Mouse (Mus musculus): ENCODE measurements at regions not wholly inside any gene's neighbourhood (a gene's known extent, or its start where the extent isn't known, plus 50 kb on each side); places are given as distances from the start of the nearest gene placed in this dataset. TPM values are rescaled to one million over a fixed set of nuclear protein-coding genes. Genes with fewer than 3 reads are reported as not detected.

DNA sequence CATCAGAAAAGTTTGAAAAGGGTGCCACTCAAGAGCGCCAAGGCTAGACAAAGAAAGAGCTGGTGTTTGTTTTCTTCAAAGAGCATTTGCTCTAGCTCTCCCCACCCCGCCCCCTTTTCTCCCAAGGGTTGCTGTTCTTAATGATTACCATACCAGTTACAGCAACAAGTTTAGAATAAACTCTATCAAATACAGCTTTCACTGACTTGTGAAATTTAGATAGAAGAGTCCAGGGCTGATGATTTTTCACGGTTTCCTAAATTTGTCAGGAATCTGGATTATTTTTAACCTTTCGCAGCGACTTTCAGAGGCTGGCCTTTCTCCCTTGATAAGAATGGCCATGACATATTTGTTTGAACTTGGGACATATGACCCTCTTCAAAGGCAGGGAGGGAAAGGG lies 64.2 kb upstream of the Mpdz start:
- DNase-seq = no peak

DNA sequence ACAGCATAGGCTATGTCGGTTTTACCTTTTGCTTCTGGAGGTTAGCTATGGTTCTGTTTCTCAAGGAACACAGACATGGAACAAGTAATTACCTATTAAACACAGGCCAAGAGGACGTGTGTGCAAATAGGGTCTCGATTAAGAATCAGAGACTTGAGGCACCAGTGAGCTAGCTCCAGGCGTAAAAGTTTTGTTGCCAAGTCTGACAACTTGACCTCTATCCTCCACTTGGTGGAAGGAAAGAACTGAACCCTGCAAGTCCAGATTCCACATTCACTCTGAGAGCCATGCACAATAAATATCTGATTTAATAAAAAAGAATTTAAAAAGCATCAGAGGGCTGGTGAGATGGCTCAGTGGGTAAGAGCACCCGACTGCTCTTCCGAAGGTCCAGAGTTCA lies 63.7 kb upstream of the Mpdz start:
- DNase-seq = no peak

DNA sequence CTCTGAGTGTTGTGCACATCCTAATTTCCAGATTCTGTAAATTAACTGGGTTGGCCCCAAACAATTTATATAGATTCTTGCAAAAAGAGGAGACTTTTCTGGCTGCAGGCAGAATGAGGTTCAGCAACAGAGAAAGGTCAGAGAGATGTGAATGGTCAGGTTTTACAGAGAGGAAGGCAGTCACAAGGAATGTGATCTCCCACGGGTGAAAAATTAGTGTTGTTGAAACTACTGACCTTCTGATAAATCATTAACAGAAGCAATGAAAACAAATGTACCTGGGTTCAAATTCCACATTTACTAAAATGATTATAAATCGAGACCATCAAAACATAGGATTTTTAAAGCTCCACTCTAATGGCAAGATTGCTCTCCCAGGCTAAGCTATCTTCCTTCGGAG lies 62.5 kb upstream of the Mpdz start:
- DNase-seq = no peak

DNA sequence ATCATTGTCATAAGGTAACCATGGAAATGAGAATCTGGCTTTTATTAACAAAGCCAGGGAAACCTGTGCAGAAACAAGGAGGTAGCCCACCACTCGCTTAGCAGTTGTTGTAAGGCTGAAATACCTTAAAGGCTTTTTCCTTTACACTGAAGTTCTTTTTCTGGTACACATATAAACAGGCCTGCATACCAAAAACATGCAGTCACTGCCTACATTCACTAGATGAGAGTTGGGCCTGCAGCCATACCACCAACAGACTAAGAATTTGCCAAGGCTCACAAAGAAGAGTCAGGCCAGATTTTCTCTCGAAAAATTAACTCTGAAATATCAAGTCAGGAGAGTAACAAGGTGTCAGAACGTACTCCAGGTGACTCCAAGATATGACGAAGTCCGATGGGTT lies 61.3 kb upstream of the Mpdz start:
- DNase-seq = no peak

DNA sequence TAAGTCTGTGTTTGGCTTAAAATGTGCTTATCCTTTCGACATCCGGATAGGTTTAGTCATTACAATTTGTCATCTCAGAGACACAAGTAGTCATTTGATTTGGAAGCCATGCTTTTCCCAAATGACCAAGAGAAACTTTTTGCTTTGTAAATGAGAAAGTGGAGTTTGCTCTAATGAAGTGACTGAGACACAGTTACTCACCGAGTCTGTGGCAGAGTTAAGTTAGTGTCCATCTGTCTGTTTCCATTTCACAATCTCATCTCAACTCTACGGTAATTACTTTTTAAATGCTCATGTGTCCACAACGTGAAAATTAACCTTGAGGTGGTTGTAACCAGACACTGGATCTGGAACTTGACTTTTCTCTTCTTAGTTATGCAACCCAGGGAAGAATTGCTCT lies 59.2 kb upstream of the Mpdz start:
- no peak for DNase-seq

DNA sequence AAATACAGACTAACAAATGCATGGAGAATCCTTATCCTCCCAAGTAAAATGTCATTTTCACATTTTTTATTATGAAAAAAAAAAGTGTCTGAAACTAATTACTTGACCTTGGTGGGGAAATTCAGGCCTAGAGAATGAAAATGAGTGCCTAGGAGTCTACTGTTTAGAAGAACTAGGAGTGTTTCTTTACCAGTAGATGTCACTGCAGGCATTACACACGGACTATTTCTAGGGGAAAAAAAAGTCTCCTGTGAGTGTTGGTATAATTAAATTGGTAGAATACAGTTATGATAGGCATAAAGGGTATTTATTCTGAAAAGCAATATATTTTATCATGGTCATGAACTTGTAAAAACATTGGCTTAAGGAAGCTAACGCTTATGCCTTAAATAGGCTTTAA lies 55.5 kb upstream of the Mpdz start:
- DNase-seq = no peak

DNA sequence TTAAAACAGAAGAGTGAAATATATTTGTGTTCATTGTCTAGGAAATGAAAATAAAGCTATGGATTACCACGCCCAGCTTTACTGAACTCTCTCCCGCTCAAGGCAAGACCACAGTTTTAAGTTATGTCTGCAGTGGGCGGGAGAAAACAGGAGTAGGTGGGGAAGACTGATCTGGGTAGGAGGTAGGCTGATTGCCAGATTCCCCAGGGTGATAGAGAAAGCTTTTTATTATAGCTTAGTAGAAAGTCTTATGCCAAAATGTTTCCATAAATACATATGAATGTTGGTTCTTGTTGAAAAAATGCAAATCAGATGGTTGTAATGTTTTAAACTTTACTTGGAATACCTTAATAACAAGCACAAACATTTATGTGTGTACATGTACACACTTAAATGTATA lies 50.2 kb upstream of the Mpdz start:
- DNase-seq = no peak

Small RNA genes in the stretch of these regions (microRNA-seq; reads per million reads assigned to microRNA genes)
- gene Gm22402 = not detected

All from adrenal gland, postnatal 10 days (tissue).